Mouse (Mus musculus): ENCODE measurements around the gene Maff. TPM values are rescaled to one million over a fixed set of nuclear protein-coding genes. Genes with fewer than 3 reads are reported as not detected.

Gene Maff
- 3.1 and 3.5 TPM in 2 replicates for polyA plus RNA-seq (2014; fragmentation: Nextera tagmentation; extraction: Ambion mirVana)

DNA sequence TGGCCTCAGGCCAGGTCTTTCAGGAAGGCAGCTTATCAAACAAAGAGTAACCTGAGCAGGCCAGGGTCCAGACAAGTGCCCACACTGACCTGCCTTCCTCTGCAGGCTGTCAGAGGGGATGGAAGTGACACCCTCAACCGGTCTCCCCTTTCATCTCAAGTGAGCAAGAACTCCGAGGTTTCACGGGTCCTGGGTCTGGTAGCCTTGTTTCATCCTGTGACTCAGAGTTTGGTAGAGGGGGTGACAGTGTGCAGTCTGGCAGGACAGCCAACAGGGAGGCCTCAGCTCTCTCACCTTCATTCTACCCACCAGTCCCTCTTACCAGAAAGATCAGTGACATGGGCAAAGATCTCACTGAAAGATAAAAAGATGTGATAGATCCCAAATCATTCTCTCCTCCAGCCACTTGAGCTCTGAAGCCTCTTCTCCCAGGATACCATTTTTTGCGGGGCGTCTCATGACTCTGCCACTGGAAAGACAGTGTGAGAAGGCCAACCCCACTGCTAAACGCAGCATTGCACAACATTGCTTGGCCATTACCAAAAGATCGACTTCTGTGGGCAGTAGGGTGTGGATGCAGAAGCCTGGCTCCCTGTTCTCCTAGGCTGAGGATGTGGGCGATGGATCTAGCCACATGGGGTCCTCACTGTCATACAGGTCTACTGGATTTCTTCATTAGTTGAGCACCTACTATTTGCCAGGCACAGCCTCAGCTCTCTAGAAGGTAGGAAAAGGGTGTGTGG, at the start of gene Maff:
Gene Maff (plus strand): TSS at position 571 of the 743 bp plus-strand sequence.
- no peak for ATAC-seq (replicated peaks; ENCODE audit: low FRiP score)
- peak within 1 kb of the TSS; percentile 81 for H3K4me3 ChIP-seq (ENCODE audit: low read depth, low read length)

DNA sequence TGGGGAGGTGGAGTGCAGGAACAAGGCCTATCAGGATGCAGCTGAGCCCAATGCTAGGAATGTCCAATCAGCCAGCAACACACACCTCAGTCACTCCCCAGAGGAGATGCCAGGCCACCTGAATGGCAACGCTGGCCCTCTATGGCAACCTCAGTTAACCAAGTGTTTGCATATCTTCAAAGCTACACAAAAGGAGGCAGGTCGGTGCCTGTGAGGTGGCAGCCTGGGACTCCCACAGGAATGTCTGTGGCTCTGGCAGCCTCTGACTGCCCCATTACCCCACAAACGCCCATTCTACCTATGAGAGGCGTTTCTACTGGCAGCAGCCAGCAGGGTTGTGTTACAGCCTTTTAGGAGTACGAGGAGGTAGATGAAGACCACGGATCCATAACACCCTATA, 47.9 kb upstream of the Maff start:
- Histone ChIP-seq H3K27me3 (replicated peaks; ENCODE audit: control insufficient read depth, insufficient read depth, low read length) (no peaks in the 10 kb centered on the region), H3K4me1 (replicated peaks; ENCODE audit: control insufficient read depth, insufficient read depth, low read length) (no peaks in the 10 kb centered on the region), H3K9me3 (ENCODE audit: control insufficient read depth, low read length) (no peaks in the 10 kb centered on the region), H3K36me3 (ENCODE audit: control insufficient read depth, insufficient read depth, low read length) (peaks cover 3% of the 10 kb centered on the region; the same call in 1 of the 2 replicates), H3K4me3 (ENCODE audit: low read depth, low read length) (no peak overlapping the region), H3K9ac (ENCODE audit: low read depth, low read length) (no peak overlapping the region), H3K4me2 (no peak overlapping the region), H3K27ac (ENCODE audit: low read depth, low read length) (no peak overlapping the region)
- WGBS = 91% methylated on average over 6 of the region's 6 CpGs
- ATAC-seq (replicated peaks; ENCODE audit: low FRiP score) (no peak), DNase-seq (ENCODE audit: low spot score) (no peak)

More for the DNA sequence above, at the start of gene Maff:
- Histone ChIP-seq H3K36me3 (ENCODE audit: control insufficient read depth, insufficient read depth, low read length) (no peaks in the 10 kb centered on the region), H3K4me1 (replicated peaks; ENCODE audit: control insufficient read depth, insufficient read depth, low read length) (peaks cover 22% of the 10 kb centered on the region), H3K27ac (ENCODE audit: low read depth, low read length) (peak within 1 kb of the TSS; percentile 93), H3K27me3 (replicated peaks; ENCODE audit: control insufficient read depth, insufficient read depth, low read length) (no peaks in the 10 kb centered on the region), H3K9ac (ENCODE audit: low read depth, low read length) (peak within 1 kb of the TSS; percentile 80), H3K9me3 (ENCODE audit: control insufficient read depth, low read length) (no peaks in the 10 kb centered on the region), H3K4me2 (peak within 1 kb of the TSS; percentile 92)
- 41% methylated on average over 8 of the region's 8 CpGs for WGBS
- no peak for DNase-seq (ENCODE audit: low spot score)

DNA sequence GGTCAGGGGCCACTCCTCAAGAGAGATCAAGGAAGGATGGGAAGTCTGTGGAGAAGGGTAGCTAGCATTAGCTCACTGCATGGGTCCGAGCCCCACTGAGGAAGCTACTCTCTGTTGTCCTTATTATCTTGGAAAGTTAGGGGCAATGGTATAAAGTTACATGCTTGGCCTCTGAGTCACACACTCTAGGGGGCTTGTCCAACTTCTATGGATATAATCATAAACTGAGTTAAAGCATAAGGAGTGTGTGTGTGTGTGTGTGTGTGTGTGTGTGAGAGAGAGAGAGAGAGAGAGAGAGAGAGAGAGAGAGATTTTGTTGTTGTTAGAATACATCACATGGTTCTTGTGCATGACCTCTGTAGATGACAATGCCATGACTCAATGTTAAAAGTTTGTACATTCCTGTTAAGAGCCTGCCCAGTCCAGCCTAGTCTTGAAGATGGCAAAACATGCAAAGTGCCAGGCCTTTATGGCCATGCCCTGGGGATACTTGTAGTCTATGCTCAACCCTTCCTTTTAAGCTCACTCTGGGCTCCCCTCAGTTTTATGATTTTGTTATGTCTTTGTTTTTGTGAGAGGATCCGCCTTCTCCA, 46.8 kb upstream of the Maff start:
- H3K9me3 ChIP-seq (ENCODE audit: control insufficient read depth, low read length) = no peaks in the 10 kb centered on the region
- no peaks in the 10 kb centered on the region for H3K4me1 ChIP-seq (replicated peaks; ENCODE audit: control insufficient read depth, insufficient read depth, low read length)
- no peak overlapping the region for H3K4me2 ChIP-seq
- H3K4me3 ChIP-seq (ENCODE audit: low read depth, low read length) = no peak overlapping the region
- WGBS = 89% methylated on average over 2 of the region's 2 CpGs
- no peak overlapping the region for H3K9ac ChIP-seq (ENCODE audit: low read depth, low read length)
- ATAC-seq (replicated peaks; ENCODE audit: low FRiP score) (no peak), DNase-seq (ENCODE audit: low spot score) (no peak)
- H3K27me3 ChIP-seq (replicated peaks; ENCODE audit: control insufficient read depth, insufficient read depth, low read length) = no peaks in the 10 kb centered on the region
- H3K27ac ChIP-seq (ENCODE audit: low read depth, low read length) = no peak overlapping the region
- peaks cover 5% of the 10 kb centered on the region for H3K36me3 ChIP-seq (ENCODE audit: control insufficient read depth, insufficient read depth, low read length)

- H3K9me3 ChIP-seq (ENCODE audit: control insufficient read depth, low read length) = no peaks in the 10 kb centered on the region
- DNase-seq (ENCODE audit: low spot score) (no peak), ATAC-seq (replicated peaks; ENCODE audit: low FRiP score) (no peak)
- no peak overlapping the region for H3K4me2 ChIP-seq
- no peak overlapping the region for H3K27ac ChIP-seq (ENCODE audit: low read depth, low read length)
- H3K36me3 ChIP-seq (ENCODE audit: control insufficient read depth, insufficient read depth, low read length) = peaks cover 15% of the 10 kb centered on the region
- no peak overlapping the region for H3K4me3 ChIP-seq (ENCODE audit: low read depth, low read length)
- H3K4me1 ChIP-seq (replicated peaks; ENCODE audit: control insufficient read depth, insufficient read depth, low read length) = no peaks in the 10 kb centered on the region
- H3K27me3 ChIP-seq (replicated peaks; ENCODE audit: control insufficient read depth, insufficient read depth, low read length) = no peaks in the 10 kb centered on the region
- WGBS = 86% methylated on average over 8 of the region's 8 CpGs
- no peak overlapping the region for H3K9ac ChIP-seq (ENCODE audit: low read depth, low read length)
Measured at GRCm38 (mm10) chr15:79303725-79304124, 42.7 kb upstream of the Maff start.

DNA sequence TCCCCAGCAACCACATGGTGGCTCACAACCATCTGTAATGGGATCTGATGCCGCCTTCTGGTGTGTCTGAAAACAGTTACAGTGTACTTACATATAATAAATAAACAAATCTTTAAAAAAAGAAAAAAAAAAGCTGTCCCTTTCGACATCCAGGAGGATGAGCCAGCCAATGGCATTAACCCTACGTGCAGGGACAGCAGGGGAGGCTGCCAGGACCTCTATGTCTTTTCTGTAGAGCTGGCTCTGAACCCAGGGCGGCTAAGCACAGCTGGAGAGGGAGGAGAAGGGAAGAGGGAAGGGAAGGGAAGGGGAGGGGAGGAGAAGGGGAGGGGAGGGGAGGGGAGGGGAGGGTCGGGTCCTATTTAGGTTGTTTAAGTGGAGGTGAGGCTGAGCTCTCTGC, 41.6 kb upstream of the Maff start:
- Histone ChIP-seq H3K27ac (ENCODE audit: low read depth, low read length) (no peak overlapping the region), H3K4me2 (no peak overlapping the region), H3K4me1 (replicated peaks; ENCODE audit: control insufficient read depth, insufficient read depth, low read length) (no peaks in the 10 kb centered on the region), H3K4me3 (ENCODE audit: low read depth, low read length) (no peak overlapping the region), H3K9ac (ENCODE audit: low read depth, low read length) (no peak overlapping the region), H3K27me3 (replicated peaks; ENCODE audit: control insufficient read depth, insufficient read depth, low read length) (no peaks in the 10 kb centered on the region), H3K36me3 (ENCODE audit: control insufficient read depth, insufficient read depth, low read length) (peaks cover 15% of the 10 kb centered on the region), H3K9me3 (ENCODE audit: control insufficient read depth, low read length) (no peaks in the 10 kb centered on the region)
- 69% methylated on average over 5 of the region's 5 CpGs for WGBS
- no peak for DNase-seq (ENCODE audit: low spot score)
- no peak for ATAC-seq (replicated peaks; ENCODE audit: low FRiP score)

GRCm38 (mm10) chr15:79306043-79306637, 40.3 kb upstream of the Maff start:
- H3K27ac ChIP-seq (ENCODE audit: low read depth, low read length) = no peak overlapping the region
- H3K4me1 ChIP-seq (replicated peaks; ENCODE audit: control insufficient read depth, insufficient read depth, low read length) = no peaks in the 10 kb centered on the region
- H3K4me3 ChIP-seq (ENCODE audit: low read depth, low read length) = no peak overlapping the region
- H3K9ac ChIP-seq (ENCODE audit: low read depth, low read length) = no peak overlapping the region
- no peak for ATAC-seq (replicated peaks; ENCODE audit: low FRiP score)
- DNase-seq (ENCODE audit: low spot score) = no peak
- no peaks in the 10 kb centered on the region for H3K27me3 ChIP-seq (replicated peaks; ENCODE audit: control insufficient read depth, insufficient read depth, low read length)
- H3K4me2 ChIP-seq = no peak overlapping the region
- peaks cover 15% of the 10 kb centered on the region for H3K36me3 ChIP-seq (ENCODE audit: control insufficient read depth, insufficient read depth, low read length)
- WGBS = 82% methylated on average over 23 of the region's 23 CpGs
- H3K9me3 ChIP-seq (ENCODE audit: control insufficient read depth, low read length) = no peaks in the 10 kb centered on the region

GRCm38 (mm10) chr15:79307861-79308260, 38.6 kb upstream of the Maff start:
- Histone ChIP-seq H3K27me3 (replicated peaks; ENCODE audit: control insufficient read depth, insufficient read depth, low read length) (no peaks in the 10 kb centered on the region), H3K4me1 (replicated peaks; ENCODE audit: control insufficient read depth, insufficient read depth, low read length) (no peaks in the 10 kb centered on the region), H3K9me3 (ENCODE audit: control insufficient read depth, low read length) (no peaks in the 10 kb centered on the region), H3K4me3 (ENCODE audit: low read depth, low read length) (no peak overlapping the region), H3K9ac (ENCODE audit: low read depth, low read length) (no peak overlapping the region), H3K4me2 (no peak overlapping the region), H3K27ac (ENCODE audit: low read depth, low read length) (no peak overlapping the region), H3K36me3 (ENCODE audit: control insufficient read depth, insufficient read depth, low read length) (peaks cover 24% of the 10 kb centered on the region)
- ATAC-seq (replicated peaks; ENCODE audit: low FRiP score) (no peak), DNase-seq (ENCODE audit: low spot score) (no peak)
- WGBS = 66% methylated on average over 4 of the region's 4 CpGs

- WGBS = 77% methylated on average over 8 of the region's 8 CpGs
- H3K4me3 ChIP-seq (ENCODE audit: low read depth, low read length) = no peak overlapping the region
- no peaks in the 10 kb centered on the region for H3K9me3 ChIP-seq (ENCODE audit: control insufficient read depth, low read length)
- H3K27ac ChIP-seq (ENCODE audit: low read depth, low read length) = no peak overlapping the region
- ATAC-seq (replicated peaks; ENCODE audit: low FRiP score) = no peak
- peaks cover 24% of the 10 kb centered on the region for H3K36me3 ChIP-seq (ENCODE audit: control insufficient read depth, insufficient read depth, low read length)
- no peak overlapping the region for H3K4me2 ChIP-seq
- H3K27me3 ChIP-seq (replicated peaks; ENCODE audit: control insufficient read depth, insufficient read depth, low read length) = no peaks in the 10 kb centered on the region
- no peak overlapping the region for H3K9ac ChIP-seq (ENCODE audit: low read depth, low read length)
- DNase-seq (ENCODE audit: low spot score) = no peak
- H3K4me1 ChIP-seq (replicated peaks; ENCODE audit: control insufficient read depth, insufficient read depth, low read length) = no peaks in the 10 kb centered on the region; the same call in 1 of the 2 replicates
Measured at GRCm38 (mm10) chr15:79313848-79314369, 32.5 kb upstream of the Maff start.

Measured in liver, embryonic 11.5 days (tissue).